Mouse (Mus musculus): Measurements from ENCODE around the gene Ywhae. TPM values are rescaled to one million over a fixed set of nuclear protein-coding genes. Genes with fewer than 3 reads are reported as not detected.

Gene Ywhae
- polyA plus RNA-seq, 1 experiment from 2014 or later: 718 TPM

DNA sequence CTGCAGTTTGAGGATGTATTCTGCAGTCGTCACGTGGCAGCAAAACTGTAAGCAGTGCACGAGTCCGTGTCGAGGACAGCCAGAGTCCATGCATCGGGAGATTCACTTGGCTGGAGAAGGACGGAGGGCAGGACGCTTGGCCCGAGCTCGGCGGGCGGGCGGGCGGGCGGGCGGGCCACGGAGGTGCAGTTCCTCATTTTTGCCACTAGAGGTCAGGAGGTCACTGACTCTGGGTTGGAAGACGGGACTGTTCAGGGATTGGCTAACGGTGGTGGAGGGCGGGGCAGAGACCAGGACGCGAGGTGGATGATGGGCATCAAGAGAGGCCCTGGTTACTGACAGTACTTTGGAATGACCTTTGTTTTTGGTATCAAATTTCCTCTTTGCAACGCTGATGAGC lies 36.5 kb downstream of the Ywhae start:
- under 1% methylated on average over 23 of the region's 23 CpGs for WGBS
- peak; percentile 94 for ATAC-seq
- Histone ChIP-seq H3K9ac (ENCODE audit: low read depth, low read length) (0 out of 2 replicates have a peak overlapping the region, but pooled peaks have one; percentile 11), H3K27ac (ENCODE audit: low read length) (peak overlapping the region; percentile 24; the same call in 1 of the 2 replicates), H3K4me3 (ENCODE audit: low read length) (0 out of 2 replicates have a peak overlapping the region, but pooled peaks have one; percentile 13), H3K4me1 (ENCODE audit: control insufficient read depth, insufficient read depth, low read length) (peaks cover 5% of the 10 kb centered on the region; the same call in 1 of the 2 replicates), H3K4me2 (ENCODE audit: low read depth, low read length) (peak overlapping the region; percentile 55), H3K9me3 (ENCODE audit: control insufficient read depth, low read length) (no peaks in the 10 kb centered on the region), H3K27me3 (replicated peaks; ENCODE audit: control insufficient read depth, insufficient read depth, low read length) (no peaks in the 10 kb centered on the region), H3K36me3 (ENCODE audit: control insufficient read depth, insufficient read depth, low read length) (peaks cover 8% of the 10 kb centered on the region)

DNA sequence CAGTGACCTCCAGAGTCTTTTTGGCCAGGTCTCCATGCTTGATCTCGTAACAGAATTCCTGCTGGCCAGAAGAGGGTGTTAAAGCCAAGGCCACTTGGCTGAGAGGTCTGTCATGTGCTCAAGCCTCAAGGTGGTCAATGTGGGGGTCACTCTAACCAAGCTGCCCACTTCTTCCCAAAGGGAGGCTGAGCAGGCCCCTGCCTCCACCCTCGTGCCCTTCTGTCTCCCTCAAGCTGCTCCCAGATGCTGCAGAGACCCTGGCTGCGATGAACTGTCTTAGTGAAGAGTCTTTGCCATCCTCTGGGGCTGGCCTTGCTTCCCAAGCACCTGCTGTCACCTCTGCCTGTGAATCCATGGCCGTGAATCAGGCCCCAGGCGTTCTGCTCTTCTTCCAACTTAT lies 39.9 kb downstream of the Ywhae start:
- Histone ChIP-seq H3K4me2 (ENCODE audit: low read depth, low read length) (no peak overlapping the region), H3K9ac (ENCODE audit: low read depth, low read length) (no peak overlapping the region), H3K4me1 (ENCODE audit: control insufficient read depth, insufficient read depth, low read length) (peaks cover 5% of the 10 kb centered on the region; the same call in 1 of the 2 replicates), H3K36me3 (ENCODE audit: control insufficient read depth, insufficient read depth, low read length) (no peaks in the 10 kb centered on the region), H3K27me3 (replicated peaks; ENCODE audit: control insufficient read depth, insufficient read depth, low read length) (no peaks in the 10 kb centered on the region), H3K9me3 (ENCODE audit: control insufficient read depth, low read length) (no peaks in the 10 kb centered on the region), H3K27ac (ENCODE audit: low read length) (no peak overlapping the region), H3K4me3 (ENCODE audit: low read length) (no peak overlapping the region)
- ATAC-seq: no peak
- 83% methylated on average over 5 of the region's 5 CpGs for WGBS

DNA sequence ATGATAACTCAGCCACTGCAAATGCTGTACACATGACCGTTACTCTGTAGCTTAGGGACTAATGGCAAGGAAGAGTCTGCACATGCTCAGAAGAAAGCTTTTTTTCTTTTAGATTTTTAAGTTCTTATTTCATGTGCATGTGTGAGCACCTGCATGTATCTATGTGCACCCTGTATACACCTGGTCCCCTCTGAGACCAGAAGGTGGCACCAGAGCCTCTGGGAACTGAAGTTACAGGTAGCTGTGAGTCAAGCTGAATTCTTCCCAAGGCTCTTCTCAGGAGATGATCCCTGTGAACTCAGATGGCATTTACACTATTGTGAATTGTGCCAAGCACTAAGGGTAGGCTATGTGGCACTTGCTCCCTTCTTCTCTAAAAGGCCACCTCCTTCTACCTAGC lies 43.2 kb downstream of the Ywhae start:
- Histone ChIP-seq H3K9ac (ENCODE audit: low read depth, low read length) (no peak overlapping the region), H3K4me3 (ENCODE audit: low read length) (no peak overlapping the region), H3K27me3 (replicated peaks; ENCODE audit: control insufficient read depth, insufficient read depth, low read length) (no peaks in the 10 kb centered on the region), H3K36me3 (ENCODE audit: control insufficient read depth, insufficient read depth, low read length) (no peaks in the 10 kb centered on the region), H3K9me3 (ENCODE audit: control insufficient read depth, low read length) (no peaks in the 10 kb centered on the region), H3K4me2 (ENCODE audit: low read depth, low read length) (no peak overlapping the region), H3K27ac (ENCODE audit: low read length) (no peak overlapping the region), H3K4me1 (ENCODE audit: control insufficient read depth, insufficient read depth, low read length) (no peaks in the 10 kb centered on the region)
- no peak for ATAC-seq
- WGBS: 84% methylated on average over 1 of the region's 1 CpGs

DNA sequence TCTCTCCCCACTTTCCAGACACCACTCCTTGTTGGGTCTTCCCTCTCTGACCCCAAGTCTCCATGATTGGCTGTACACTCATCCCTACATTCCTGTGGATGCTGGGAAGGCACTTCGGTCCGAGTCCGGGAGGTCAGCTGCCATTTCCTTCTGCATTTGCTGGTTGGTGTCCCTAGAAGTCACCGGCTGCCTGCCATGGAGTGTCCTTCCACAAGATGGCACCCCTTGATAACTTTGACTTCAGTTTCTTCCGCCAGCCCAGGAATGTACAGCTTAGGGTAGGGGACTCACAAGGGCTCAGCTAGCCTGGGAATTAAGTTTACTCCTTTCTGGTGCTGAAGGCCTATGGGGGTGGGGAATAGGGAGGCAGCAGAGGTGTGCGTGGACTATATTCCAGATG lies 49.2 kb downstream of the Ywhae start:
- Histone ChIP-seq H3K9me3 (ENCODE audit: control insufficient read depth, low read length) (no peaks in the 10 kb centered on the region), H3K4me3 (ENCODE audit: low read length) (no peak overlapping the region), H3K4me2 (ENCODE audit: low read depth, low read length) (no peak overlapping the region), H3K27ac (ENCODE audit: low read length) (no peak overlapping the region), H3K9ac (ENCODE audit: low read depth, low read length) (no peak overlapping the region), H3K36me3 (ENCODE audit: control insufficient read depth, insufficient read depth, low read length) (no peaks in the 10 kb centered on the region), H3K4me1 (ENCODE audit: control insufficient read depth, insufficient read depth, low read length) (peaks cover 4% of the 10 kb centered on the region; the same call in 1 of the 2 replicates), H3K27me3 (replicated peaks; ENCODE audit: control insufficient read depth, insufficient read depth, low read length) (no peaks in the 10 kb centered on the region)
- WGBS: 24% methylated on average over 6 of the region's 6 CpGs
- ATAC-seq: peak; percentile 79

DNA sequence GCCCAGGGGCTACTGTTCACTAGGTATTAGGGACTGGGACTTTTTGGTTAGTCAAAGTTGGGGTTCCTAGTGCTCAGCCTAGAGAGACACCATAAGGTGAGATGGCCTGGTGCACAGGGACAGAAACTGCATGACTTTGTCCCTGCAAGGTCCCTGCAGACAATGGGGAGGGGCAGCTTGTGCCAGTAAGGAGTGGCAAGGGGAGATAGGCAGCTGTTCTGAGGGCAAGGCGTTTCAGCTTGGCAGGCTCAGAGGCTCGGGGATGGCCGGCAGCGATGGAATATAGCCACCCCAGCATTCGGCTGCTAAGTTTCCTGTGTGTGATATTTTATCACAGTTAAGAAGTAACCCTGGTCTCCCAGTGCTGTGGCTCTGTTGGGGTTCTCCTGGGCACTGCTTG lies 51.1 kb downstream of the Ywhae start:
- no peak overlapping the region for H3K9ac ChIP-seq (ENCODE audit: low read depth, low read length)
- no peak overlapping the region for H3K27ac ChIP-seq (ENCODE audit: low read length)
- H3K4me1 ChIP-seq (ENCODE audit: control insufficient read depth, insufficient read depth, low read length): peaks cover 4% of the 10 kb centered on the region; the same call in 1 of the 2 replicates
- no peak overlapping the region for H3K4me2 ChIP-seq (ENCODE audit: low read depth, low read length)
- no peaks in the 10 kb centered on the region for H3K36me3 ChIP-seq (ENCODE audit: control insufficient read depth, insufficient read depth, low read length)
- no peak for ATAC-seq
- WGBS: 87% methylated on average over 5 of the region's 5 CpGs
- H3K27me3 ChIP-seq (replicated peaks; ENCODE audit: control insufficient read depth, insufficient read depth, low read length): no peaks in the 10 kb centered on the region
- H3K9me3 ChIP-seq (ENCODE audit: control insufficient read depth, low read length): no peaks in the 10 kb centered on the region
- H3K4me3 ChIP-seq (ENCODE audit: low read length): no peak overlapping the region

DNA sequence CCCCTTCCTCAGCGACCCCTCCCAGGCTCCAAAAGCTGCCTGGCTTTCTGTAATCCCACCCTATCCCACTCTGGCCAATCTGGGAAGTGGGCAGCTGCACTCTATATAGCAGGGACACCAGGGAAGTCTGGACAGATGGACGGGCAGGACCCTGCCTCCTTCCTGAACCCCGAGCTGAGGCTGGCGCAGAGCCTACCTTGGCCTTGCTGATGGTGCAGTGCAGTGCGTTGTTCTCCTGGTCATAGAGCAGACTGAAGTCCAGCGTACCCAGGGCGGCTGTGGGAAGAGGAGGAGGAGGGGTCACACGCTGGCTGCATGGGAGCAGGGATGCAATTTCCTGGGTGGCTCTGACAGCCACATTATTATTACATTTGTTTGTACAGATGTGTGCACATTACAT lies 53.2 kb downstream of the Ywhae start:
- no peak overlapping the region for H3K27ac ChIP-seq (ENCODE audit: low read length)
- no peaks in the 10 kb centered on the region for H3K9me3 ChIP-seq (ENCODE audit: control insufficient read depth, low read length)
- H3K36me3 ChIP-seq (ENCODE audit: control insufficient read depth, insufficient read depth, low read length): no peaks in the 10 kb centered on the region
- H3K4me3 ChIP-seq (ENCODE audit: low read length): no peak overlapping the region
- peaks cover 4% of the 10 kb centered on the region; the same call in 1 of the 2 replicates for H3K4me1 ChIP-seq (ENCODE audit: control insufficient read depth, insufficient read depth, low read length)
- 0 out of 2 replicates have a peak, but pooled peaks have one; percentile 28 for ATAC-seq
- H3K9ac ChIP-seq (ENCODE audit: low read depth, low read length): no peak overlapping the region
- H3K4me2 ChIP-seq (ENCODE audit: low read depth, low read length): no peak overlapping the region
- no peaks in the 10 kb centered on the region for H3K27me3 ChIP-seq (replicated peaks; ENCODE audit: control insufficient read depth, insufficient read depth, low read length)
- WGBS: 72% methylated on average over 8 of the region's 8 CpGs

DNA sequence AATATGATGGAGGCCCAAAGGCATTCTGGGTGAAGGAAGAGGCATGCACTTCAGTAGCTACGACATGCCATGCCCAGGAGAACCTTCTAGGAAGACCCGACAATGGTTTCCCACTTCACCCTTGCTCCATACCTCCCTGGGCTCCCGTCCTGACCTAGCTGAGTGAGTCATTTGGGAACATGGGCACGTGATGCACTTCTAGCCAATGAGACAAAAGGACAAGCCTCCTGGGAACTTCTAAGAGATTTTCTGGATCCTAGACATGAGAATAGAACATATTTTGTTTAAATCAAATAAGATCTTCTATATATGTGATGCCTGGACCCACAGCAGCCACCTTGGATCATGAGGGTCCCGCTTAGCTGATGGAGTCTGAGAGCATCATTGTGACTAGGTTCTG lies 59.9 kb downstream of the Ywhae start:
- 81% methylated on average over 5 of the region's 5 CpGs for WGBS
- no peak overlapping the region for H3K9ac ChIP-seq (ENCODE audit: low read depth, low read length)

DNA sequence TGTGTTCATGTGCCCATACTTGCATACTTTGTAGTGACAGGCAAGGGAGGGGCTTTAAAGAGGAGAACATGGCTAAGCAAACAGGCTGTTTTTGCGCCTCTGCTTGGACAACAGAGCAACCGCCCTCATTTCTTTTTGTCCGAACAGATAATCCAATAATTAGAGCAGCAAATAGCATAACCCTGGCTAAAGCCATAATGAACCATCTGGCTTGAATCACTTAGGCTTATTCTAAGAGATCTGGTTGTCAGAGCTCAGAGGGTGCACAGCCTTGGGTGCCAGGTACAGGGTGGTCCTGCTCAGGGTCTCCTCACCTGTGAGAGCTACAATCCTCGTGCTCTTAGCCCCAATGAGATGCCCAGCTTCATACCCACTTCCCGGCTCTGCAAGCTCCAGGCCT lies 60.7 kb downstream of the Ywhae start:
- Histone ChIP-seq H3K36me3 (ENCODE audit: control insufficient read depth, insufficient read depth, low read length) (no peaks in the 10 kb centered on the region), H3K9me3 (ENCODE audit: control insufficient read depth, low read length) (no peaks in the 10 kb centered on the region), H3K4me2 (ENCODE audit: low read depth, low read length) (no peak overlapping the region), H3K27me3 (replicated peaks; ENCODE audit: control insufficient read depth, insufficient read depth, low read length) (peaks cover 15% of the 10 kb centered on the region), H3K27ac (ENCODE audit: low read length) (no peak overlapping the region), H3K9ac (ENCODE audit: low read depth, low read length) (no peak overlapping the region), H3K4me1 (ENCODE audit: control insufficient read depth, insufficient read depth, low read length) (peaks cover 4% of the 10 kb centered on the region; the same call in 1 of the 2 replicates), H3K4me3 (ENCODE audit: low read length) (no peak overlapping the region)
- 79% methylated on average over 5 of the region's 5 CpGs for WGBS
- no peak for ATAC-seq

More for the DNA sequence above, 59.9 kb downstream of the Ywhae start:
- Histone ChIP-seq H3K27ac (ENCODE audit: low read length) (no peak overlapping the region), H3K4me3 (ENCODE audit: low read length) (no peak overlapping the region), H3K9me3 (ENCODE audit: control insufficient read depth, low read length) (no peaks in the 10 kb centered on the region), H3K4me1 (ENCODE audit: control insufficient read depth, insufficient read depth, low read length) (peaks cover 4% of the 10 kb centered on the region; the same call in 1 of the 2 replicates), H3K27me3 (replicated peaks; ENCODE audit: control insufficient read depth, insufficient read depth, low read length) (peaks cover 15% of the 10 kb centered on the region), H3K4me2 (ENCODE audit: low read depth, low read length) (no peak overlapping the region), H3K36me3 (ENCODE audit: control insufficient read depth, insufficient read depth, low read length) (no peaks in the 10 kb centered on the region)
- no peak for ATAC-seq

DNA sequence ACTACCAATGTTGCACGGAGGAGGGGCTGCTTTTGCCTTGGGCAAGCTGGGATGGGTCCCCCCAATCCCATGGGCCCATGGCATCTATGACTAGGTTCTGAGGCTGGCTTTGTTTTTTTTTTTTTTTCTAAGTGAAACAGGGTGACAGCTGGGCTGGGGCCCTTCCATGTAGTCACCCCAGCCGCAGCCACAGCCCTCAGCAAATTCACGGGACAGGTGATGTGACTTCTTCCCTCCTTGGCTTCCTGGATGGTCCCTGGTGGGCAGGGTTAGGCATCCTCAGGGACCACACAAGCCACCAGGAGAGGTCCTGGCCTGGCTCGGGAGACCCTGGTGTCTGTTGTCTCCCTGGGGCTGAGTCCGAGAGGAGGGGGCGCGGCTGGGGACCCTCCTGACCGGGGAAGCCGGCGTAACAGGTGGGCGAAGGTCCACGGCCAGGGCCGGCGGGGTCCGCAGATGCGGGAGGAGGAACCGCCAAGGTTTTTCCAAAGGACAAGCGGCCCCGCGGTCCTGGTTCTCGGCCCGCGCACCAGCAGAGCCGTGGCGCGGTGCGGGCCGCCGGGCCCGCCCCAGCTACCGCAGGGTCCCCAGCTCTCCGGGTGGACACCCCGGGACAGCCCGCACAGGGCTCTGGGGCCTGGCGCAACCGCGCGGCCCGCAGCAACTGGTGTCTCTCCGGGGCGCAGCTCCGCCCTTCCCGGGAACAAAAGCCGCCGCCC lies 62.1 kb downstream of the Ywhae start:
- Histone ChIP-seq H3K9me3 (ENCODE audit: control insufficient read depth, low read length) (no peaks in the 10 kb centered on the region), H3K9ac (ENCODE audit: low read depth, low read length) (peak overlapping the region; percentile 64), H3K4me1 (ENCODE audit: control insufficient read depth, insufficient read depth, low read length) (peaks cover 4% of the 10 kb centered on the region; the same call in 1 of the 2 replicates), H3K27me3 (replicated peaks; ENCODE audit: control insufficient read depth, insufficient read depth, low read length) (peaks cover 15% of the 10 kb centered on the region), H3K4me2 (ENCODE audit: low read depth, low read length) (peak overlapping the region; percentile 65), H3K36me3 (ENCODE audit: control insufficient read depth, insufficient read depth, low read length) (no peaks in the 10 kb centered on the region), H3K27ac (ENCODE audit: low read length) (no peak overlapping the region), H3K4me3 (ENCODE audit: low read length) (peak overlapping the region; percentile 53)
- WGBS: 8% methylated on average over 44 of the region's 45 CpGs
- peak; percentile 36; the same call in 1 of the 2 replicates for ATAC-seq
